In the genomic region with DNA sequence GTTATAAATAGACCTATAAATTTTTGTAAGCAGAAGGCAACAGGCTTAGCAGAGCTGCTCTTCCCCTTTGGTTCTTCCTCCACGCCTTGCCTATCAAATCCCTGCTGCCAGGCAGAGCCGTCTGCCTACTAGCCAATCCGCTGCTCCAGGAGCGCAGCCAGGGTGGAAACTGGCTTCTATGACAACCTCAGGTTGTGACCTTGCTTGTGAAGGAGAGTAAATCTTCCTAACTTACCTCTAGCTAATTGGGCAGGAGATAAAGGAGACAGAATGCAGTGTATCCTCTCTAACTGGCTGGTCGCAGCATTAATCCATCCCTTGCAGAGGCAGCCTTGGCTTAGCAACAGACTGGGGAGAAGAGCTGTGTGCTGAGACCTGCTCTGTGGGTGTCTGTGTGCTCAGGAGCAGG, we compare ENCODE assay signal across 9 mouse cellular contexts. TPM values are rescaled to one million over a fixed set of nuclear protein-coding genes. Genes with fewer than 3 reads are reported as not detected.
DNase-seq lines count a peak whose midpoint lies in the region; ATAC-seq and TF ChIP-seq lines count a peak whose summit lies in the region.
"Had no signal": no experiment of that assay in that cellular context is flagged by ENCODE, and none has a peak within 500 bp of the region (broad histone marks: within the 10 kb centered on the region; RNA-seq: fewer than 3 reads in every experiment).

No protein-coding gene starts in this region.

- H3K4me2 ChIP-seq in hindbrain, postnatal 0 days (ENCODE audit: low read depth, low read length) = no peak overlapping the region
- no peak overlapping the region for H3K4me2 ChIP-seq in hindbrain, embryonic 12.5 days (replicated peaks)
- peak overlapping the region; percentile 14; the same call in 1 of the 2 replicates for H3K4me2 ChIP-seq in heart, embryonic 12.5 days
- no peak overlapping the region for H3K4me2 ChIP-seq in stomach, embryonic 16.5 days (ENCODE audit: low read depth, low read length)

- no peaks in the 10 kb centered on the region for H3K9me3 ChIP-seq in hindbrain, postnatal 0 days (ENCODE audit: low read length)
- no peaks in the 10 kb centered on the region for H3K9me3 ChIP-seq in hindbrain, embryonic 12.5 days (replicated peaks)
- no peaks in the 10 kb centered on the region for H3K9me3 ChIP-seq in heart, embryonic 12.5 days (replicated peaks)
- H3K9me3 ChIP-seq in stomach, embryonic 16.5 days (replicated peaks; ENCODE audit: control insufficient read depth, low read length) = no peaks in the 10 kb centered on the region

- no peaks in the 10 kb centered on the region for H3K36me3 ChIP-seq in hindbrain, postnatal 0 days (ENCODE audit: insufficient read depth, low read length)
- H3K36me3 ChIP-seq in hindbrain, embryonic 12.5 days = no peaks in the 10 kb centered on the region
- no peaks in the 10 kb centered on the region for H3K36me3 ChIP-seq in heart, embryonic 12.5 days
- H3K36me3 ChIP-seq in stomach, embryonic 16.5 days (ENCODE audit: control insufficient read depth, insufficient read depth, low read length) = no peaks in the 10 kb centered on the region

- H3K27me3 ChIP-seq in hindbrain, postnatal 0 days (ENCODE audit: insufficient read depth, low read length) = no peaks in the 10 kb centered on the region
- no peaks in the 10 kb centered on the region for H3K27me3 ChIP-seq in hindbrain, embryonic 12.5 days
- no peaks in the 10 kb centered on the region for H3K27me3 ChIP-seq in heart, embryonic 12.5 days (replicated peaks)
- no peaks in the 10 kb centered on the region for H3K27me3 ChIP-seq in stomach, embryonic 16.5 days (ENCODE audit: control insufficient read depth, insufficient read depth, low read length)

- ATAC-seq in hindbrain, postnatal 0 days = peak; percentile 88
- ATAC-seq in hindbrain, embryonic 12.5 days (ENCODE audit: low FRiP score) = no peak
- no peak for ATAC-seq in heart, embryonic 12.5 days (ENCODE audit: insufficient number of reproducible peaks, low FRiP score)
- ATAC-seq in stomach, embryonic 16.5 days (ENCODE audit: insufficient read depth, low FRiP score) = 0 out of 2 replicates have a peak, but pooled peaks have one; percentile 34
- no peak for ATAC-seq in activated CD4-positive, CD25-positive, alpha-beta regulatory T cell, adult 4 months

- no peak overlapping the region for H3K9ac ChIP-seq in hindbrain, postnatal 0 days (replicated peaks; ENCODE audit: low read length)
- no peak overlapping the region for H3K9ac ChIP-seq in hindbrain, embryonic 12.5 days
- no peak overlapping the region for H3K9ac ChIP-seq in heart, embryonic 12.5 days
- peak overlapping the region; percentile 52 for H3K9ac ChIP-seq in stomach, embryonic 16.5 days (ENCODE audit: low read length)

- WGBS in hindbrain, postnatal 0 days = 37% methylated on average over 5 of the region's 5 CpGs
- 59% methylated on average over 5 of the region's 5 CpGs for WGBS in hindbrain, embryonic 12.5 days
- 29% methylated on average over 5 of the region's 5 CpGs for WGBS in heart, embryonic 12.5 days
- WGBS in large intestine, adult 2 months = 10% methylated on average over 5 of the region's 5 CpGs
- WGBS in stomach, embryonic 16.5 days = 25% methylated on average over 5 of the region's 5 CpGs

- DNase-seq in hindbrain, postnatal 0 days (ENCODE audit: low spot score) = peak; percentile 76
- peak; percentile 87 for DNase-seq in brain, adult 2 months (ENCODE audit: low read depth, low spot score)
- DNase-seq in large intestine, adult 2 months (ENCODE audit: low read depth, low spot score) = peak; percentile 24
- DNase-seq in mesoderm, embryonic 11.5 days (ENCODE audit: low read depth, low spot score) = peak; percentile 54

- no peak overlapping the region for H3K4me3 ChIP-seq in hindbrain, postnatal 0 days (ENCODE audit: low read length)
- no peak overlapping the region for H3K4me3 ChIP-seq in hindbrain, embryonic 12.5 days
- H3K4me3 ChIP-seq in heart, embryonic 12.5 days = no peak overlapping the region
- H3K4me3 ChIP-seq in stomach, embryonic 16.5 days (replicated peaks; ENCODE audit: low read length) = no peak overlapping the region
- H3K4me3 ChIP-seq: erythroblast, embryonic 14.5 days had no signal

- peak overlapping the region; percentile 57 for H3K27ac ChIP-seq in hindbrain, postnatal 0 days
- H3K27ac ChIP-seq in hindbrain, embryonic 12.5 days = no peak overlapping the region
- no peak overlapping the region for H3K27ac ChIP-seq in heart, embryonic 12.5 days (ENCODE audit: poor library complexity, severe bottlenecking)
- H3K27ac ChIP-seq in stomach, embryonic 16.5 days (ENCODE audit: low read length) = no peak overlapping the region

- no peak for TF ChIP-seq CTCF in hindbrain, postnatal 0 days (IDR thresholded peaks at IDR 0.05; ENCODE audit: low read depth)

- peaks cover 5% of the 10 kb centered on the region; the same call in 1 of the 2 replicates for H3K4me1 ChIP-seq in hindbrain, postnatal 0 days (ENCODE audit: insufficient read depth, low read length)
- H3K4me1 ChIP-seq in hindbrain, embryonic 12.5 days = no peaks in the 10 kb centered on the region
- H3K4me1 ChIP-seq in heart, embryonic 12.5 days (replicated peaks) = peaks cover 16% of the 10 kb centered on the region
- H3K4me1 ChIP-seq in stomach, embryonic 16.5 days (ENCODE audit: control insufficient read depth, insufficient read depth, low read length) = peaks cover 13% of the 10 kb centered on the region

RNA-seq across cellular contexts. Expression of a gene that starts 29.7 kb away (rescaled TPM):
- 37.3 and 53.7 TPM in 2 replicates for total RNA-seq in hindbrain, postnatal 0 days (2014; rRNA removed)
- polyA plus RNA-seq in hindbrain, postnatal 0 days (2015; fragmentation: Nextera tagmentation; extraction: Ambion mirVana) = 184 and 186 TPM in 2 replicates
- 188 and 190 TPM in 2 replicates for polyA plus RNA-seq in hindbrain, embryonic 12.5 days (2016; fragmentation: Nextera tagmentation; extraction: Ambion mirVana)
- polyA plus RNA-seq in heart, embryonic 12.5 days (2016; fragmentation: Nextera tagmentation; extraction: Ambion mirVana) = 115 TPM in 2 replicates
- polyA plus RNA-seq in large intestine, adult 2 months (2012; rRNA removed) = 18.6 and 20.5 TPM in 2 replicates
- polyA plus RNA-seq in stomach, embryonic 16.5 days (2015; fragmentation: Nextera tagmentation; extraction: Ambion mirVana) = 115 and 120 TPM in 2 replicates
- polyA plus RNA-seq in activated CD4-positive, CD25-positive, alpha-beta regulatory T cell, adult 4 months (2017; shearing (Covaris generic)) = 100 to 1,000 TPM; 110 to 115 TPM

RNA-seq across cellular contexts. Expression of a gene that starts 29.8 kb away (rescaled TPM):
- total RNA-seq in hindbrain, postnatal 0 days (2014; rRNA removed) = 12.8 and 15.7 TPM in 2 replicates
- 31.3 and 33.3 TPM in 2 replicates for polyA plus RNA-seq in hindbrain, postnatal 0 days (2015; fragmentation: Nextera tagmentation; extraction: Ambion mirVana)
- 30.9 and 32.6 TPM in 2 replicates for polyA plus RNA-seq in hindbrain, embryonic 12.5 days (2016; fragmentation: Nextera tagmentation; extraction: Ambion mirVana)
- 16.9 and 21.5 TPM in 2 replicates for polyA plus RNA-seq in heart, embryonic 12.5 days (2016; fragmentation: Nextera tagmentation; extraction: Ambion mirVana)
- polyA plus RNA-seq in large intestine, adult 2 months (2012; rRNA removed) = 16.4 and 17.5 TPM in 2 replicates
- 51.8 and 52.4 TPM in 2 replicates for polyA plus RNA-seq in stomach, embryonic 16.5 days (2015; fragmentation: Nextera tagmentation; extraction: Ambion mirVana)
- 10 to 100 TPM; 19.5 to 25.3 TPM for polyA plus RNA-seq in activated CD4-positive, CD25-positive, alpha-beta regulatory T cell, adult 4 months (2017; shearing (Covaris generic))

RNA-seq across cellular contexts. Expression of a gene that starts 52.4 kb away (rescaled TPM):
- total RNA-seq in hindbrain, postnatal 0 days (2014; rRNA removed) = 13.8 and 18.9 TPM in 2 replicates
- polyA plus RNA-seq in hindbrain, postnatal 0 days (2015; fragmentation: Nextera tagmentation; extraction: Ambion mirVana) = 12.3 and 13.7 TPM in 2 replicates
- 17.7 and 21.0 TPM in 2 replicates for polyA plus RNA-seq in hindbrain, embryonic 12.5 days (2016; fragmentation: Nextera tagmentation; extraction: Ambion mirVana)
- 13.5 and 17.0 TPM in 2 replicates for polyA plus RNA-seq in heart, embryonic 12.5 days (2016; fragmentation: Nextera tagmentation; extraction: Ambion mirVana)
- polyA plus RNA-seq in large intestine, adult 2 months (2012; rRNA removed) = 3.6 and 3.7 TPM in 2 replicates
- 7.9 and 8.7 TPM in 2 replicates for polyA plus RNA-seq in stomach, embryonic 16.5 days (2015; fragmentation: Nextera tagmentation; extraction: Ambion mirVana)
- 1 to 10 TPM; 5.7 to 7.9 TPM for polyA plus RNA-seq in activated CD4-positive, CD25-positive, alpha-beta regulatory T cell, adult 4 months (2017; shearing (Covaris generic))

Comparison
In these comparisons a context has a peak if more than half of its experiments do, and no peak if none do; other contexts are left out.
1. ATAC-seq: peak in hindbrain, postnatal 0 days (single experiment) and stomach, embryonic 16.5 days (single experiment); none in hindbrain, embryonic 12.5 days (single experiment), heart, embryonic 12.5 days (single experiment) and activated CD4-positive, CD25-positive, alpha-beta regulatory T cell, adult 4 months (single experiment).
2. DNase-seq: peak in every context shown above with its lines; median percentile 87 in brain, adult 2 months; 76 in hindbrain, postnatal 0 days; 54 in mesoderm, embryonic 11.5 days; 24 in large intestine, adult 2 months.